Mouse (Mus musculus) hindbrain, embryonic 10.5 days (tissue): ENCODE measurements around the gene Map1b. TPM values are rescaled to one million over a fixed set of nuclear protein-coding genes. Genes with fewer than 3 reads are reported as not detected.

ENCODE experiments used
- DNase-seq: peaks from one replicate; pipeline ENCODE4 v3.0.0-alpha.2; 2017; ENCODE audit warnings: low spot score
- H3K27ac ChIP-seq: fragments of 300-500 bp; sonication (generic); 2 replicates; pipeline ENCODE4 v1.5.1; 2016; ENCODE audit warnings: mild to moderate bottlenecking, moderate library complexity
- H3K27me3 ChIP-seq: fragments of 300-500 bp; sonication (generic); 2 replicates; pipeline ENCODE4 v1.6.1; 2016; ENCODE audit warnings: mild to moderate bottlenecking; ENCODE audit not compliant: poor library complexity, insufficient read depth, severe bottlenecking
- H3K36me3 ChIP-seq: fragments of 300-500 bp; sonication (generic); 2 replicates; pipeline ENCODE4 v1.6.1; 2016; ENCODE audit warnings: mild to moderate bottlenecking, moderate library complexity
- H3K4me1 ChIP-seq: fragments of 300-500 bp; sonication (generic); replicated peaks from 2 replicates; pipeline ENCODE4 v1.6.1; 2016; ENCODE audit warnings: mild to moderate bottlenecking
- H3K4me3 ChIP-seq: fragments of 300-500 bp; sonication (generic); 2 replicates; pipeline ENCODE4 v1.5.1; 2016; ENCODE audit warnings: mild to moderate bottlenecking, moderate library complexity
- H3K9me3 ChIP-seq: fragments of 300-500 bp; sonication (generic); 2 replicates; pipeline ENCODE4 v1.6.1; 2016; ENCODE audit warnings: mild to moderate bottlenecking, moderate library complexity
- WGBS: fragments of 180-500 bp; shearing (Covaris S2); methylation state at CpG from one replicate; pipeline ENCODE4 v1.1.7; 2016; 5-methylcytosine and 5-hydroxymethylcytosine counted together
- polyA plus RNA-seq: library from polyadenylated mRNA; unstranded; fragments of >200 nt; fragmentation: Nextera tagmentation; extraction: Ambion mirVana; gene quantifications from 2 replicates; pipeline ENCODE4 v1.2.1, GENCODE M21; 2016

Gene Map1b
- polyA plus RNA-seq, 1 experiment from 2014 or later = 1,096 TPM

DNA sequence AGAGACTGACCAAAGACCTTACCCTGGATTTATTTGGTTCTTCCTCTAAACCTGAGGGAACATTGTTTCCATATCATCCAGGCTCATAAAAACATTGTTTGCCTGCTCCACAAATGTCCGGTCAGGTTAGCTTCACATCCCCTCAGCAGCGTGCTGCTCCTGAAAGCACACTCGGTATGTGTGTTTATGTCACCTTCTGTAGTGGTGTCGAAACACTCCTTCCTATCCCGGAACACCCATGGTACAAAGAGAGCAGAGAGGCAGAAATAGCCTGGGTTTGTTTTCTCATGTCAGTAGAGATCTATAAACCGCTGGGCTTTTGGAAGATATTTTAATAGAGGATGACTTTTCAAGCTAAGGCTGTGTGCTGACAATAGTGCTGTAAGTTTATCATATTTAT lies 139.3 kb downstream of the Map1b start:
- H3K27me3 ChIP-seq = no peaks in the 10 kb centered on the region
- no peaks in the 10 kb centered on the region for H3K4me1 ChIP-seq
- no peak overlapping the region for H3K27ac ChIP-seq
- H3K4me3 ChIP-seq = no peak overlapping the region
- H3K9me3 ChIP-seq = no peaks in the 10 kb centered on the region
- DNase-seq = no peak
- peaks cover 22% of the 10 kb centered on the region for H3K36me3 ChIP-seq
- WGBS = 90% methylated on average over 6 of the region's 6 CpGs

GRCm38 (mm10) chr13:99375550-99375949 lies 140.8 kb downstream of the Map1b start:
- H3K9me3 ChIP-seq = no peaks in the 10 kb centered on the region
- peaks cover 23% of the 10 kb centered on the region; the same call in 1 of the 2 replicates for H3K36me3 ChIP-seq
- H3K27ac ChIP-seq = no peak overlapping the region
- no peaks in the 10 kb centered on the region for H3K4me1 ChIP-seq
- peak; percentile 77 for DNase-seq
- no peaks in the 10 kb centered on the region for H3K27me3 ChIP-seq
- no peak overlapping the region for H3K4me3 ChIP-seq
- 37% methylated on average over 6 of the region's 6 CpGs for WGBS

- 0 out of 2 replicates have a peak, but pooled peaks cover 2% of the 10 kb centered on the region for H3K4me1 ChIP-seq
- H3K27ac ChIP-seq = no peak overlapping the region
- peaks cover 16% of the 10 kb centered on the region; the same call in 1 of the 2 replicates for H3K36me3 ChIP-seq
- H3K9me3 ChIP-seq = no peaks in the 10 kb centered on the region
- whole genome bisulfite sequencing = 73% methylated on average over 4 of the region's 4 CpGs
- no peak overlapping the region for H3K4me3 ChIP-seq
- H3K27me3 ChIP-seq = no peaks in the 10 kb centered on the region
- DNase-seq = no peak
These were observed 142.1 kb downstream of the Map1b start for GRCm38 (mm10) chr13:99374191-99374590.

- Histone ChIP-seq H3K4me1 (0 out of 2 replicates have a peak, but pooled peaks cover 5% of the 10 kb centered on the region), H3K9me3 (no peaks in the 10 kb centered on the region), H3K4me3 (no peak overlapping the region), H3K27ac (no peak overlapping the region), H3K36me3 (peaks cover 19% of the 10 kb centered on the region; the same call in 1 of the 2 replicates), H3K27me3 (no peaks in the 10 kb centered on the region)
- WGBS = 89% methylated on average over 7 of the region's 7 CpGs
- DNase-seq = no peak
These were observed 142.7 kb downstream of the Map1b start for GRCm38 (mm10) chr13:99373684-99374083.

Other genes with a start within 250 kb of the Map1b start
- gene Ptcd2, start 171.8 kb downstream of the Map1b start, polyA plus RNA-seq = 50.2 and 51.8 TPM in 2 replicates
- 68.3 and 74.1 TPM in 2 replicates for gene Mrps27, start 171.8 kb downstream of the Map1b start, polyA plus RNA-seq